Mouse (Mus musculus): Measurements from ENCODE around the gene Vash2.

Gene Vash2

DNA sequence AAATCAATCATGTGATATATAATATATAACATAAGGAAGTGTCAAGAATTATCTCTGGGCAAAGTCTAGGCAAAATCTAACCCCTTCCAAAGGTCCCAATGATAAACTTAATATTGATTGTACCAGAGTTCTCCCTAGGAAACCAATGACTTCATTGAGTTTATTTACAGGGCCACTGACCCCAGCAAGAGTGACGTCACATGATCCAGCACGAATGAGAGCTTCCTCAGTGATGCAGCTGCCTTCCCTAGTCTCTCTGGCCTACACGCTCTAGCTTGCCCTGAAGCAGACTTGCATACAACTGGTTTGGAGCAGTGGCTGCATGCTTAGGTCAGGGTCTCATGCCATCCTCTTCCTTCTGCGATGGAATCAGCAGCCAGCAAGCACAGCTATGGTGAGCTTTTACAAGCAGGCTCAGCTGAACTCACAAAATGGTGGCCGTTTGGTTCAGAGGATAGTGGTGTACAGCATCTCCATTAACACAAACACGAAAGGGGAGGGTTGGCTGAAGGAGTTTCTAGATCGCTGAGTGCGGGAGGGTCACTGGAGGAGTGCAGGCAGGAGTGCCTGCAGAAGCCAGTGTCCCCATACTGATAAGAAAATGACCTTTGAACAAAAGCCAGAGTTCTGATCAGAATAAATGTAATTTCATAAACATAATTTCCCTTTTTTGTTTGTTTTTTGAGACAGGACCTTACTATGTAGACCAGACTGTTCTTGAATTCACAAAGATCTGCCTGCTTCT is 59.2 kb downstream of the Vash2 start:
- DNase-seq (ENCODE audit: low read depth): no peak

DNA sequence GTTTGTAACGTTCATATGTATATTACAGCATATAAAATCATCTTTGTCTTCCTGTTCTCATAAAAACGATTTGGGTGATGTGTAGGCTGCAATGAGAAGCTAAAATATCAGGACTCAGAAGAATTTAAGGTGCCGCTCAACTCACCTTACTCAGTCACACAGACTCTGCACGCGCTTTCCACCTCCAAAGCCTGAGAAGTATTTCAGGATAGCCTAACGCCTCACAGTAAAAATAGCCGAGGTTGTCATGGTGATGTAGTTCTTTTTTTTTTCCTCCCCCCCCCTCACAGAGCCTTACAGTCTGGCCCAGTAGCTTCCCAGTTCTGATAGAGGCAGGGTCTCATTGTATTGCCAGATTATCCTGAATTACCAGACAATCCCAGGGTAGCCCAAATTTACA is 60.2 kb downstream of the Vash2 start:
- no peak for DNase-seq (ENCODE audit: low read depth)

DNA sequence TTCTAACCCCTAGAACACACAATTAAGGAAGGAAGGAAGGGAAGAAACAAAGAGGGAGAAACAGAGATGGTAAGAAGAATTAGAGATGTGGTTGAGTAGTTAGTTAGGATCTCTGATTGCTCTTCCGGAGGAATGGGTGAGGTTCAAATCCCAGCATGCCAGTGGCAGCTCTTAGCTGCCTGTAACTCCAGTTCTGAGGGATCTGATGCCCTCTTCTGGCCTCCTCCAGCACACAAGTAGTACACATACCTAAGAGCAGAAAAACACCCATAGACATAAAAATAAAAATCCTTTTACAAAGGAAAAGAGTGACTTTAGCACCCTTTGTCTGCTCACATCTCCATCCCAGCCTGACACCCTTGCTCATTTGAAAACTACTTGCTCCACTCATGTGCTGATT is 66.5 kb downstream of the Vash2 start:
- peak; percentile 18 for DNase-seq (ENCODE audit: low read depth)

DNA sequence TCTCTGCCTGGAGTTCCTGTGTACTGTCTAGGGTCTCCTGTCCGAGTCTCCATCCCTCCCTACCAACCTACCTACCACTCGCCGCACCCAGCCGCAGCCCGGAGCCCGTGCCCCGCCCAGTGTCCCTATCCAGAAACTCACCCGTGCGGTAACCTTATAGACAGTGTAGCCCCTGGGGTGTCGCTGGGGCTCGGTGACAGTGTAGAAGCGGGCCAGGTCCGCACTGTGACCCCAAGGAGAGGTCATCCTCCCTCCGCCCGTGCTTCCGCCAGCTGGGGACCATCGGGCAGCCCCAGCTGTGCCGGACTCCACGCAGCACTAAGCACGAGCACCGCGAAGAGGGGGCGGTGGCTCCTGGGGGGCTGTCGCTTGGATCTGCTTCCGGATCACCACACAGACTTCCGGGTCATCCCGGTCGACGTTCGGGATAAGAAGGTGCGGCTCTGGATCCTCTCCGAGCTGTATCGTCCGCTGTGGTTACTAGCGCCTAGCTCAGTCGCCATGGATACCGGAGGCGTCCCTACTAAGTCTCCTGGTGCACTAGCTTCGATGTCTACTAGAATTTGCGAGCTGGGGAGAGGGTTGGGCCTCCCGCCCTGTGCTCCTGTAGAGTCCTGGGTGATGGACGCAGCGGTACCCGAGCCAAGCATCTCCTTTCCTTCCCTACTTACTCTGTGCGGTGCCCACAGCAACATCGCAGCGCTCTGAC is 67.5 kb downstream of the Vash2 start, which contains the start of gene Rps6kc1:
Gene Rps6kc1, minus strand, starts transcription at position 356 of the 709 bp plus-strand sequence.
- DNase-seq (ENCODE audit: low read depth): peak; percentile 62

- no peak for DNase-seq (ENCODE audit: low read depth)
Observed at GRCm38 (mm10) chr1:190910836-190911235, 68.3 kb downstream of the Vash2 start.

DNA sequence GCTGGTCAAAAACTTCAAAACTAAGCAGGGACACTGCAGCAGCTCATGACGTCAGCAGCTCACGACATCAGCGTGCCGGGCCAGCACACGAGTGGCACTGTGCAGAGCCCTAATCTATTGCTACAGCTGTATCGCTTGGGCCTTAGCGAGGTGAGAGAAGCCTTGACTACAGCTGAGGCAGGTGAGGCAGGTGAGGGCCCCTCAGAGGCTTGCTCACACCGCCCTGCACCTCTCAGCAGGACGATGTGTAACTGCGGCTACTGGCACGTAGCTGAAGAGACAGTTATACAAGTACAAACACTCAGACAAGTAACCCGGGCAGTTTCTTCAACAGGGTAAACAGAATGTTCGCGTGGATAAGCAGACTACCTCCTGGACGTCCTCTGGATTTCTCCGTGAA is 74.4 kb downstream of the Vash2 start:
- no peak for DNase-seq (ENCODE audit: low read depth)

DNA sequence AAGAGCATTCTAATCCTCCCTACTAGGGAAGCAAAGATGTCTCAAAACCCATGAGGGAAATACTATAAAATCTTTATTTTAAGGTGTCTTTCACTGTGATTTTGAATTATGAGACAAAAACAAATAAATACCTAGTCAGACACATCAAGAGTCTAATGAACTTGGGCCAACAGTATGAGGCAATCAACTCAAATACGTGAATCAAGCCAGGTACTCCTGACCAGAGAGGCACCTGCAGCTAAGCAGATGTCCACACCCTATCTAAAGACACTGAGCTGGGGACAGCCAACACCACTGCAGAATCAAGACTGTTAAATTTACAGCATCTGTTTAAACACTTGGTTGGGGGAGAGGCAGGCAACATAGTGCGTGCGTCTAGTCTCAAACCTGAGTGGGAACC is 75.0 kb downstream of the Vash2 start:
- DNase-seq (ENCODE audit: low read depth): no peak

GRCm38 (mm10) chr1:190901082-190901481 is 78.0 kb downstream of the Vash2 start:
- no peak for DNase-seq (ENCODE audit: low read depth)

DNA sequence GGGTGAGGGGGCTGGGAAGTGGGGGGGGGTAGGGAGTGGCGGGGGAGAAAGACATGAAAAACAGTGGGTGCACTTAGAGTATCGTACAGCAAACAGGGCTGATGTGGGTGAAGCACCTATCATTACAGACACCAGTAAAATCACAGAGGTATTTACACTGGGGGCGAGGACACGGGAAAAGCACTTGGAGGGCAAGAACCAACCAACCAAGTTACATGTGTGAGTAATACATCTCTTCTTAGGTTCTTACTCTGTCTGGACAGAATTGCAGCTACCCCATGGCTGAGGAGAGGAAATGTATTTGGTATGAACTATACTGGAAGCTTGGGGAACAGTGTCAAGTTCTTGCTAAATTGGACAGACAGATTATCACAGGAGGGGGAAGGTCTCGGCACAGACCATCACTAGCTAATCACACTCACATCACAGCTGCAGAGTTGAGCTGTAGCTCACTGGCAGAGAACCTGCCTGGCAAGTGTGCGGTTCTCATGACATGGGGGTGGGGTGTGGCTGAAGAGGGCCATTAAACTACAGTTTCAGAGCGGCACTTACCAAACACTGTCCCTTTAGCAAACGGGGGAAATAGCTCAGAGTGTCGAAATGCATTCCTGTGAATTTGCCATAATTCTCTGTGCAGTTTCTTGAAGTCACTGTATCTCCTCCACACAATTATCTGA is 80.1 kb downstream of the Vash2 start:
- no peak for DNase-seq (ENCODE audit: low read depth)

DNA sequence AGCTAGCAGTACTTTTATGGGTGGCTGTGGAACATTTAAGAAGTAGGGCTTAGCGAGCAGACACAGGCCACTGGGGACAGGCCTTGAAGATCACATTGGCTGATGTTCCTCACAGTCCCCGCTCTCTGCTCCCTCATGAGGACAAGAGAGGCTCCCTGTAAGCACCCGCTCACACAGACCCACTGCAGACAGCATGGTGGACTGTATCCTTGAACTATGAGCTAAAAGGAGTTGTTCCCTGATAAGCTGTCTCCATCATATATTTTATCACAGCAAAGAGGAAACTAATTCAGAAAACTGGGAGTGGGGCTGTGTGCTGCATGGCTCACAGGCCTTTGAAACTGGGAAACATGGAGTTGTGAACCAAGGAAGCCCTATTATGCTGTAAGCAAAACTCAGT is 80.9 kb downstream of the Vash2 start:
- no peak for DNase-seq (ENCODE audit: low read depth)
